Mouse (Mus musculus): ENCODE results near the gene Gm43720.

The Gm43720 gene

DNA sequence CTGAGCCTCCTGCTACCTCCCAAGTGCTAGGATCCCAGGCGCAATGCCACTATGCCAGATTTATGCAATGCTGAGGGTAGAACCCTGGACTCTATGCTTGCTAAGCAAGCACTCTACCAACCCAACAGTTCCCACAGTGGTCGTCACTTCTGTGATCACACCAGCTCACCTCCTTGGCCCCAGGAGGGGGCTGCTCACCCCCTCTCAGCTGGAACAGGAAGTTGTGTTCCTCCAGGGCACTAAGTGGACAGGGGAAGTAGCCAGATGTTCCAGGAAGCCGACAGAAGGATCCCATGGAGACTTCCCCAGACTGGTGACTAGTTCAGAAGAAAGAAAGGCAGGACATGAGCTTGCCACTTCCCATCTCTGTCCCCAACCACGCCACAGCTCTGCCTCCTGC lies 17.8 kb downstream of the Gm43720 start:
- DNase-seq (ENCODE audit: low read depth, low spot score) = no peak

DNA sequence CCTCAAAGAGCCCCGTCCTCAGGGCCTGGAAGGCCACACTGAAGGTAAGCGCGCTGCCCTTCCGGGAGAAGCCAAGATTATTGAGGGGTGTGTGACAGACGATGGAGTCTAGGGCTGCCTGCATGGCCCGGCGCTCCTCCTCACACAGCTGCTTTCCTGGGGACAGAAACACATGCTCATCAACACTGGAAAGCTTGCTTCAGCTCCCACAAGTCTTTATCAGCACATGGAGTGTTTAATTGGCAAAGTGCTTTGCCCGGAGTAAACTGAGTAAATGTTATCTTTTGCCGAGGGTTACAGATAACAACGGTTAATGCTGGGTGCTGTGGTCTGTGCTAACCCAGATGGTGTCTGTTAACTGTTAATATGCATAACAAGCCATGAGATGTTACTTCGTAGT lies 18.9 kb downstream of the Gm43720 start:
- no peak for DNase-seq (ENCODE audit: low read depth, low spot score)

DNA sequence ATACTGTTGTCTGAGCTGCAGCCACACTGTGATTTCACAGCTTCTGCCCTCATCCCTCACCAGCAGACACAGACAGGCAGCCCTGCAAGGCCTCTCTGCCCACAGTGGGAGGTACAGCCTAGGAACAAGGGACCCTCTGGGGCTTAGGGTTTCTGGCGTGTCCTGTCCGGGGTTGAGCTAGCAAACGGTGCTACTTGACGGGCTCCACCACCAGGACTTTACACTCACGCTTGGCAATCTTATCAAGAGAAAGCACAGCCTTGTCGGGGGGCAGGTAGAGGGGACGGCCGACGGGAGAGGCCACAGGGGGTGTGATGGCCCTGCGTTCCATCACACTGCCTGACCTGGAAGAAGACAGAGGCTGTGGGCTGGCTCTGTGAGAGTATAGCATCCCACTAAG lies 19.7 kb downstream of the Gm43720 start:
- no peak for DNase-seq (ENCODE audit: low read depth, low spot score)

- no peak for DNase-seq (ENCODE audit: low read depth, low spot score)
Observed at GRCm38 (mm10) chr5:138258993-138259392, 20.8 kb downstream of the Gm43720 start.

GRCm38 (mm10) chr5:138258542-138258941 lies 21.2 kb downstream of the Gm43720 start:
- DNase-seq (ENCODE audit: low read depth, low spot score) = no peak

DNA sequence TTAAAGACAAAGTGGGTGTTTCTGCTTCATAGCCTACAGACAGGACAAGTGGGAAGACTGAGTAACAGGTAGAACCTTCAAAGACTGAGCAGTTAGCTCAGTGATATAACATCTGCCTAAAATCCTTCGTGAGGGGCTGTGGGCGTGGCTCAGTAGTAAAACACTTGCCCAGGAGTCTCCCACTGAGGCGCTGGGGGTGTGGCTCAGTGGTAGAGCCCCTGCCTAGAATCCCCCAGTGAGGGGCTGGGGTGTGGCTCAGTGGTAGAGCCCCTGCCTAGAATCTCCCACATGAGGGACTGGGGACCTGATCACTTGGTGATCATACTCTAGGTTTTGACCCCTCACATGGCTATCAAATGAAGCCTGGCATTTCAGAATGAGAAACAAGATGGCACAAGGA lies 21.7 kb downstream of the Gm43720 start:
- DNase-seq (ENCODE audit: low read depth, low spot score) = no peak

DNA sequence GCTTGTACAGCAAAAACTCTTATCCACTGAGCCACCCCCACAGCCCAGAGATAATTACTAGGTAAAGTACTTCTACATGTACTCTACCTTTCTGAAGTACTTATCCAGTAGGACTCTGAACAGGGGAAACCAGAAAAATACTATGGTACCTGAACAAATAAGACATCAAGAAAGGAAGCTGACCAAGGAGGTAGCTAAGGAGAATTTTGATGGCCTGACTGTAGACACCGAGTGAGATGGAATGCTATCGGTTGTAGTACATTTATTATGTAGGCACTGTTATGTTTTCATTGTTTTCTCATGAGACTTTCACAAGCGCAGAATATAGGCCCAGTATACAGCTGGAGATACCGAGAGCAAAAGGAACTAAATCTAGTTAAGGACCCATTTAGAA lies 22.2 kb downstream of the Gm43720 start:
- no peak for DNase-seq (ENCODE audit: low read depth, low spot score)

- peak; percentile 35 for DNase-seq (ENCODE audit: low read depth, low spot score)
Observed at GRCm38 (mm10) chr5:138256966-138257584, 22.7 kb downstream of the Gm43720 start.

DNA sequence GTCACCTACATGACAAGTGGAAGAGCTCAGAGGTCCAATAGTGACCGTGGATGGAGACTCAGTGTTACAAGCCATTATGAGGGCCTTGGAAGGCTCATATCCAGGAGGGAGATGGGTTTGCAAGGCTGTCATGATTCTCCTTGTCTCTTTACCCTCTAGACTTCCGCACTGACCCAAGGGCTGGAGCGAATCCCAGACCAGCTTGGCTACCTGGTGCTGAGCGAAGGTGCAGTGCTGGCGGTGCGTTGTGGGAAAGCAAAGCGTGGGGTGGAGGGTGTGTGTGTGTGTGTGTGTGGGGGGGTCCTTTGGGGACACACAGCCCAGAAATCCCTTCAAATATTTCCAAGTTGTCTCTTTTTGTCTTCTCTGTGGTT lies 23.7 kb downstream of the Gm43720 start:
- DNase-seq (ENCODE audit: low read depth, low spot score) = no peak

GRCm38 (mm10) chr5:138255353-138256093 lies 24.2 kb downstream of the Gm43720 start, which contains the start of gene Lamtor4:
Gene Lamtor4, plus strand, starts transcription at chr5:138255482.
- DNase-seq (ENCODE audit: low read depth, low spot score) = peak; percentile 97

- DNase-seq (ENCODE audit: low read depth, low spot score) = no peak
Observed at GRCm38 (mm10) chr5:138253061-138253460, 26.7 kb downstream of the Gm43720 start.

GRCm38 (mm10) chr5:138251144-138251543 lies 28.6 kb downstream of the Gm43720 start:
- DNase-seq (ENCODE audit: low read depth, low spot score) = no peak

DNA sequence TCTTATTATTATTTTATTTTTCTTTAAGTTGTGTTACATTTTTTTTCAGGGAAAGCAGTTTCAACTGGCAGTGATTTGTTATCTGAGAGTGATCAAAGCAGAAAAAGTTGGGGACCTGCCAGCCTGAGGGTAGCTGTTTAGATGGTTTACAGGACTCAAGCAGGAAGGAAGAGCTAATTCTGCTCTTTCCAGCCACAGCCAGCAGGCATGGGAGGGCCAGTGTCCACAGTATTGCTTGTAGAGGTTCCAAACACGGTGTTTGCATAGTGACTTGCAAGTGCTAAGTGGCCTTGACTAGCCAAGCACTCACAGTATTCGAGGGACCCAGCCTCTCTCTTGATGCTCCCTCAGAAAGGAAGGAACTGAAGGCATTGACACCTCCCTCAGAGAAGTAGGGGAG lies 38.2 kb downstream of the Gm43720 start:
- no peak for DNase-seq (ENCODE audit: low read depth, low spot score)

- no peak for DNase-seq (ENCODE audit: low read depth, low spot score)
Observed at GRCm38 (mm10) chr5:138234224-138234623, 45.5 kb downstream of the Gm43720 start.

GRCm38 (mm10) chr5:138233778-138234177 lies 46.0 kb downstream of the Gm43720 start:
- DNase-seq (ENCODE audit: low read depth, low spot score) = no peak

DNA sequence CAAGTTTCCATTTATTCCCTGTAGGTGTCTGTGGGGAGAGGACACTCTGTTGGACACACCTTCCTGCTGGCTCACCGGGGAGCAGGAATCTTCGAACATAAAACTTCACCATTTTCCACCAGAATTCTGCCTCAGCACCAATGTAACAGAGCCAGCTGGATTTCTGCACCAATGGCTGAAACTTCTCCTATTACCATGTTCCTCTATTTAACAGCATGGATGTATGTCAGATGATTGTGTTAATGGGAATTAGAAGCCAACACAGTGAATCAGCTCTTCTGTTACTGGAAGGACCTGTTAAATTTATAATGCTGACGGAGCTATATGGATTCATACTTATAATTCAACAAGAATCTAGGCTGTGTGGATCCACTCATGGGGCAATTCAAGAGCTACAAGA lies 50.2 kb downstream of the Gm43720 start:
- no peak for DNase-seq (ENCODE audit: low read depth, low spot score)

DNA sequence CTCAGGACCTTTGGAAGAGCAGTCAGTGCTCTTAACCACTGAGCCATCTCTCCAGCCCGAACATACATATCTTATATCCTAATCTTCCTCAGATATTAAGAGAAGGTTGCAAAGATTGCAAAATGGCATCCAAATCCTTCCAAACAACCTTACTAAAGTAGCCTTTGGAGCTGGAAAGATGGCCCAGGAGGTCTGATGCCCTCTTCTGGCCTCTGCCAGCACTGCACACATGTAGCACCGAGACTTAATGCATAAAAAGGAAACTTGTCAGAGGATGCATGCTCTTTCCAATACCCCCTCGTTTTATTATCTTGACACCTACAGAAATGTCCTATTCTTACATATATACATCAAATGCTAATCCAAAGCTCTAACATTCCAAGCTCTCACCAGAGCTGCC lies 51.7 kb downstream of the Gm43720 start:
- DNase-seq (ENCODE audit: low read depth, low spot score) = peak; percentile 80

DNA sequence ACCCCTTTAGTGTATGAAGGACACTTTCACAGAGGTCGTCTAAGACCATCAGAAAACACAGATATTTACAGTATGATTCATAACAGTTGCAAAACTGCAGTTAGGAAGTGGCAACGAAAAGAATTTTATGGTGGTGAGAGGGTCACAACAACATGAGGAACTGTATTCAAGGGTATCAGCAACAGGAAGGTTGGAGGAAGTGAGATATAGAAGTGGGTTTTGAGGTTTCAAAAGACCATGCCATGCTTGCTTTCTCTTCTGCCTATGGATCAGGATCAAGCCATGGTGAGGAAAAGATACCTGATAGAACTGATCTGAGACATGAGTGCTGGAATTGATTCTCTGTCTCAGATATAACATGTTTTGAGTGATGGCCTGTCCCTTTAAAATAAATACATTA lies 52.4 kb downstream of the Gm43720 start:
- DNase-seq (ENCODE audit: low read depth, low spot score) = peak; percentile 45

DNA sequence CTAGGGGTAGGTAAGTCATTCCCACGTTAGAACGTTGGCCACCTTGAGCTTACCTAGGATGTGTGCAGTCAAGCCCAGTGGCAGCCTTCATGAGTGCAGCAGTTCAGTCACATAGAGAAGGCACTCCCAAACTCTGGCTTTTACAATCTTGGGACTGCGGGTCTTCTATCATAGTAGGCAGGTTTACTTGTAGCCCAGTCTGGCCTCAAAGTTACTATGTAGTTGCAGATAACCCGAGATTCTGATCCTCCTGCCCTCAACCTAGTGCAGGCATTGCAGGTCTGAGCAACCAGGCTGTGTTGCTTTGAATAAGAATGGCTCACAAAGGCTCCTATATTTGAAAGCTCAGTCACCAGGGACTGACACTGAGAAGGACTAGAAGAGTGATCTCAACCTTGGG lies 53.3 kb downstream of the Gm43720 start:
- no peak for DNase-seq (ENCODE audit: low read depth, low spot score)

GRCm38 (mm10) chr5:138225700-138226099 lies 54.1 kb downstream of the Gm43720 start, which contains the start of gene Nxpe5:
Gene Nxpe5, plus strand, starts transcription at chr5:138225898.
- no peak for DNase-seq (ENCODE audit: low read depth, low spot score)

DNA sequence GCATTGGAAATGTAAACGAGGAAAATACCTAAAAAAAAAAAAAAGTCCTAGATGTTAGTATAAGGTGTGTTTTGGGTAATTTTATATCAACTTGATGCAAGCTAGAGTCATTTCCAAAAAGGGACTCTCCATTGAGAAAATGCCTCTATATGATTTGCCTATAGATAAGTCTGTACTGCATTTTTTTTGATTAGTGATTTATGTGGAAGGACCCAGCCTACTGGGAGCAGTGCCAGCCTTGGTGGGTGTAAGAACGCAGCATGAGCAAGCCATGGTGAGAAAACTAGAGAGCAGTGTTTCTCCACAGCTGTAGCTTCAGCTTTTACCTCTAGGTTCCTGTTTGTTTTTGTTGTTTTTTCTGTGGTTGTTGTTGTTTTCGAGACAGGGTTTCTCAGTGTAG lies 56.5 kb downstream of the Gm43720 start:
- no peak for DNase-seq (ENCODE audit: low read depth, low spot score)

DNA sequence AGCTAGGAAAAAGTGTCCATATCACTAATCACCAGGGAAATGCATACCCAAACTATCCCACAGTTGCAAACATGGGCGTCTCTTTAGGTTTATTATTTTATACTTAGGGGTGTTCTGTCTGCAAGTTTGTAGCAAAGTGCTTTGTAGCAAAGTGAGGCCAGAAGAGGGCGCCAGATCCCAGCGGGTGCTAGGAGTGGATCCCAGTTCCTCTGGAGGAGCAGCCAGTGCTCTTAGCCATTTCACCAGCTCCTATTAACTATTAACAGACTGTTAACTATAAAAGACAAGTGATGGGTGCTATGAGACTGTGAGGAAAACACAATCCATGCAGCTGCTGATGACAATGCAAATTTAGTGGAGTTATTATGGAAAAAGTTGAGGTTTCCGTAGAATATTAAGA lies 57.6 kb downstream of the Gm43720 start:
- peak; percentile 88 for DNase-seq (ENCODE audit: low read depth, low spot score)

GRCm38 (mm10) chr5:138219864-138220263 lies 59.9 kb downstream of the Gm43720 start:
- no peak for DNase-seq (ENCODE audit: low read depth, low spot score)

All from A20 (cell line).